Mouse (Mus musculus) C2C12 (cell line): ENCODE measurements at regions not wholly inside any gene's neighbourhood (a gene's known extent, or its start where the extent isn't known, plus 50 kb on each side); places are given as distances from the start of the nearest gene placed in this dataset.

ENCODE experiments used
- CTCF ChIP-seq: IDR thresholded peaks from one replicate; pipeline ENCODE4 v1.5.1; 2011; ENCODE audit not compliant: control insufficient read depth, insufficient read depth, insufficient read length
- FOSL1 ChIP-seq: IDR thresholded peaks from one replicate; pipeline ENCODE4 v1.8.0; 2011; ENCODE audit warnings: mild to moderate bottlenecking, low read length; ENCODE audit not compliant: poor library complexity, insufficient read depth, severe bottlenecking
- MAX ChIP-seq: IDR thresholded peaks from one replicate; pipeline ENCODE4 v1.6.1; 2011; ENCODE audit warnings: mild to moderate bottlenecking, control low read depth
- USF1 ChIP-seq: IDR thresholded peaks from one replicate; pipeline ENCODE4 v1.6.1; 2011; ENCODE audit warnings: low read depth, mild to moderate bottlenecking, control low read depth, moderate library complexity

GRCm38 (mm10) chr10:66807261-66807968, 288.5 kb upstream of the Jmjd1c start:
- TF ChIP-seq CTCF (peak; percentile 68), MAX (no peak), FOSL1 (no peak), USF1 (no peak)
